Mouse (Mus musculus) E14TG2a.4 (cell line): ENCODE data around the gene Trim30a.

Experiments used
- CTCF ChIP-seq: conservative IDR thresholded peaks from 2 replicates; pipeline ENCODE4 v1.5.1; 2014; ENCODE audit warnings: low read length
- NANOG ChIP-seq: IDR thresholded peaks from 2 replicates; pipeline ENCODE4 v1.6.1; 2014; ENCODE audit warnings: borderline replicate concordance, low read length, mixed read lengths

DNA sequence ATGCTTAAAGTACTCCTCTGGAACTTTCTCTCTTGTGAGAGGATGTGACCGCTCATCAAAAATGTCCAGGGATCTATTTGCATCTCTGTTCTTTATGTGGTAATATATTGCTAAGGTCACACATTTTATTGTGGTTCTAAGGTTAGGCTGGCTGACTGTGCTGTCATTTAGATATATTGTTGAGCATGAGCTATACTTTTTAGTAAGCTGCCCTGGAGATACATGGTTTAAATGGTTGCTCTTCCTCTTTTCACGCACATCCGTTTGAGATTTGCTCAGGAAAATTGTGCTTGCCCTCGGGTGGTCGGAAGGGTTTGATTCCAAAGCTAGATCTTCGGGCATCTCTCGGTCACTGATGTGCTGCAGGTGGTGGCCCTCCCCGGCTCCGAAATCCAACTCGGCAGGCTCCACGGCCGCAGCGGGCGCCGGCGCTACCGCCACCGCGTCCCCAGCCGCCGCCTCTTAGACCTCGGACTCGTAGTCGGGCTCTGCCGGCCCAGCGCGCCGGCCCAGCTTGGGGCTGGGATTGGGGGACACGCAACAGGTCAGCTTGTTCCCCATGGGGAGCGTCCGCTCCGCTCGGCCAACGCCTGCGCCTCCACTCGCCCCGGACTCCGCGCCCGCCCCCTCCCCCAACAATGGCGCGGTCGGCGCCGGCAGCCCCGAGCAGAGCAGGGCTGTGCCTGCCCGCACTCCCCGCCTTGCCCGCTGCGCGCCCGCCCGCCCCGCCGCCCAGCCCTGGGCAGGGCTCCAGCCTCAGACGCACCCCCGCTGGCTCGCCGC is 36.8 kb upstream of the Trim30a start:
- TF ChIP-seq CTCF: no peak
- no peak for TF ChIP-seq NANOG
